Mouse (Mus musculus): Measurements from ENCODE around the gene Parn. TPM values are rescaled to one million over a fixed set of nuclear protein-coding genes. Genes with fewer than 3 reads are reported as not detected.

Parn gene
- polyA plus RNA-seq, 1 experiment from 2014 or later: 40.5 TPM

DNA sequence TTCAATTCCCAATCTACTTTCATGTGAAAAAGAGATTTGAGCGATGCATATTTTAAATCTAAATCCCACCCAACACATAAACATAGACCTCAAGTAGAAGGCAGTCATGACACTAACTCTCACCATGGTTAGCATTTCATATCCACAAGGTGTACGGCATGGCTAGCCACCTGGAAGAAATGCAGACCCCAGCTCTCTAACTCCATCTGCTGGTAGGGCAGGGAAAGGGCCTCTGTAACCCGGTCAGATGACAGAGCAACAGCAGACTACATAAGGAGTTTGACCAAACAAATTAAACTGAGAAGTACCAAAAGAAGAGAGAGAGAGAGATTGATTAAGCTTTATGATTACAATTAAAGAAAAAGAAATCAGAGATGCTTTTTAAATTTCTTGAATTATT lies 87.2 kb downstream of the Parn start:
- WGBS: 91% methylated on average over 3 of the region's 3 CpGs
- ATAC-seq (ENCODE audit: low FRiP score, low read depth): no peak
- H3K36me3 ChIP-seq: 0 out of 2 replicates have a peak, but pooled peaks cover 4% of the 10 kb centered on the region
- H3K4me2 ChIP-seq (replicated peaks): no peak overlapping the region
- no peak overlapping the region for H3K9ac ChIP-seq (replicated peaks)
- no peak overlapping the region for H3K27ac ChIP-seq (replicated peaks)
- no peaks in the 10 kb centered on the region for H3K4me1 ChIP-seq
- no peak overlapping the region for H3K4me3 ChIP-seq
- H3K9me3 ChIP-seq: no peaks in the 10 kb centered on the region
- no peaks in the 10 kb centered on the region for H3K27me3 ChIP-seq

DNA sequence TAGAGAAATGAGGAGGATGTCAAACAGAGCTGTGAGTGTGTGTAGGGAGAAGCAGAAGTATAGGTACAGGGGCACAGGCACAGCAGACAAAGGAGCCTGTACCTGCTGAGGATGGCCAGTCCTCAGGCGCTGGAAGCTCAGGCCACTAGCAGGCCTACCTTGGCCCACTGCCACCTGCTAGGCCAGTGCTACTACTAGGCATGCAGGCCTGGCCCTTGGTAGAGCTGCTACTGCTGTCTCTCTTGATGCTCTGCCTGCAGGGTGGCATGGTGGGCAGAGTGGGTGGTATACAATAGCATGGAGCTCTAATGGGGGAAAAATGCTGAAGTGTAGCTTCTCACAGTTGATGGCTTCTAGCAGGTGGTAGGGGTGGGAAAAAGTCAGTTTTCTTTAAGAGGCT lies 88.0 kb downstream of the Parn start:
- no peak overlapping the region for H3K27ac ChIP-seq (replicated peaks)

DNA sequence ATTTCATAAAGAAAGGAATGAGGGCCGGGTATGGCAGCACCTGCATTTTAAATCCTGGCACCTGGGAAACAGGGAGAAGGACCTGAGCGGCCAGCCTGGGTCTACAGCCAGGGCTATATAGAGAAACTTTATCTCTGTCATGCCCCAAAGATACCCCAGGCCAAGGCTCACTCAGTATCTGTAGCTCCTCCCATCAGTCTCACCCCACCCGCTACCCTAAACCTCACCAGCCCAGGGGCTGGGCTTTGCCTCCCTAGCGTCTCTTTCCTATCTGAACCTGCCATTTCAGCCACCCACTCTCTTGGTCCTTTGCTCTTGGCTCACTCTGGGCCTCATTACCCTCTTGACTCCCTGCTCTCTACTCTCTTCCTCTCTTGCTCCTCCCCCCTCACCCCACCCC lies 92.7 kb downstream of the Parn start:
- 84% methylated on average over 4 of the region's 4 CpGs for WGBS
- no peak overlapping the region for H3K27ac ChIP-seq (replicated peaks)
- H3K36me3 ChIP-seq: 0 out of 2 replicates have a peak, but pooled peaks cover 4% of the 10 kb centered on the region
- ATAC-seq (ENCODE audit: low FRiP score, low read depth): no peak
- no peaks in the 10 kb centered on the region for H3K27me3 ChIP-seq
- H3K4me2 ChIP-seq (replicated peaks): no peak overlapping the region
- no peaks in the 10 kb centered on the region for H3K4me1 ChIP-seq
- no peak overlapping the region for H3K4me3 ChIP-seq
- H3K9ac ChIP-seq (replicated peaks): no peak overlapping the region
- no peaks in the 10 kb centered on the region for H3K9me3 ChIP-seq

More for the DNA sequence above, 88.0 kb downstream of the Parn start:
- H3K36me3 ChIP-seq: 0 out of 2 replicates have a peak, but pooled peaks cover 4% of the 10 kb centered on the region
- H3K4me3 ChIP-seq: no peak overlapping the region
- H3K9ac ChIP-seq (replicated peaks): no peak overlapping the region
- no peak overlapping the region for H3K4me2 ChIP-seq (replicated peaks)
- no peaks in the 10 kb centered on the region for H3K9me3 ChIP-seq
- no peak for ATAC-seq (ENCODE audit: low FRiP score, low read depth)
- WGBS: 63% methylated on average over 1 of the region's 1 CpGs
- no peaks in the 10 kb centered on the region for H3K27me3 ChIP-seq
- H3K4me1 ChIP-seq: no peaks in the 10 kb centered on the region

DNA sequence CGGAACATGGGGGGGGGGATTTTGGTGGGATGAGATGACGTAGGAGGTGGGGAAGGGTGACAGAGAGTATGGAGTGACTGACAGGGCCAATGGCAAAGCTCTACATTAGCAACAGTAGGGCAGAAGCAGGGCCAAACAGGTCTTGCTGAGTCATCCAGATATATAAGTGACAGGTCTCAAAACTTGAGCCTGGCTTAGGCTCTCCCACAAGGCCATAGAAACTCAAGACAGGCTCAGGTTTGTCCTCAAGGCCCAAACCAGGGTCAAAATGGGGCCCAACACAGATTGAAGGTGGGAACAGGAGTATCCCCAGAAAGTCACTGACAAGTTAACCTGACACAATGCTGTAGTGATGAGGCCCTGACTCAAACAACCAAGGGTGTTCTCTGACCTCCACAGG lies 99.7 kb downstream of the Parn start:
- Histone ChIP-seq H3K36me3 (peaks cover 5% of the 10 kb centered on the region; the same call in 1 of the 2 replicates), H3K9me3 (no peaks in the 10 kb centered on the region), H3K4me2 (replicated peaks) (no peak overlapping the region), H3K9ac (replicated peaks) (no peak overlapping the region), H3K4me3 (no peak overlapping the region), H3K4me1 (no peaks in the 10 kb centered on the region), H3K27me3 (no peaks in the 10 kb centered on the region), H3K27ac (replicated peaks) (no peak overlapping the region)
- WGBS: 94% methylated on average over 2 of the region's 2 CpGs
- ATAC-seq (ENCODE audit: low FRiP score, low read depth): no peak

DNA sequence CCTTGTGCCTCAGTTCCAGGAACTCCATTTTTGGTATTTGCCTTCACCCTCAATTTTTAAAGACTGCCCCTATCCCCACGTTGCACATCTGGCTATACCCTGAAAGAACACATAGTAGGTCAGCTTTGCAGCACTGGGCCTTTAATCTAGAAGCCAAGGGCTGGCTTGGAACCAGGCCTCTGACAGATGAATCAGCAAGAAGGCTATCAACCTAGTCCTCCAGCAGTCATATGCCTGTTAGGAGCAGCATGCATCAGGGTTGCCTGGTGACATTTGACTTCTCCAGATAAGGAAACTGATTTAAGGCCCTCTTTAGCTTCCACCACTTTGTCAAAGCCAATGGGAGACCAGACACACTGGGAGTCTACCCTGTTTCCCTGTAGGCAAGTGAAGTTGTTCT lies 100.4 kb downstream of the Parn start:
- H3K4me2 ChIP-seq (replicated peaks): no peak overlapping the region
- no peak overlapping the region for H3K27ac ChIP-seq (replicated peaks)
- H3K27me3 ChIP-seq: no peaks in the 10 kb centered on the region
- no peaks in the 10 kb centered on the region for H3K4me1 ChIP-seq
- peaks cover 5% of the 10 kb centered on the region; the same call in 1 of the 2 replicates for H3K36me3 ChIP-seq
- ATAC-seq (ENCODE audit: low FRiP score, low read depth): no peak
- no peak overlapping the region for H3K9ac ChIP-seq (replicated peaks)
- 91% methylated on average over 1 of the region's 1 CpGs for WGBS
- no peak overlapping the region for H3K4me3 ChIP-seq
- no peaks in the 10 kb centered on the region for H3K9me3 ChIP-seq

DNA sequence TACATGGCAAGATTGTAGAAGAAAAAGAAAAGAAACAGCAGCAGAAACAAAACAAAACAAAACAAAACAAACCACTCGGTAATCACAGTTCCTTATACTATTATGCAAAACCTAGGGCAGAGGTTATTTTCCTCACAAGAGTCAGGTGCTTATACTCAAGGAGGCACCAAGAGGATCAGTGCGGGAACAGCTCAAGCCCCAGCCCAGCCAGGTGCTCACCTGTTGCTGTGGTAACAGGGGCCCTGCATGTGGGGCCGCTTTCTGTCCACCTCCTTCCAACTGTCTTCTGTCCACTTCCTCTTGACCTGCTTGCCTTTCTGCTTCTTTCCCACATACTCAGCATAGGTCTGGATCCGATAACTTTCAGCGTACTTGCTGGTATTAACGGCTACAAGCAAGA lies 101.6 kb downstream of the Parn start:
- no peaks in the 10 kb centered on the region for H3K9me3 ChIP-seq
- H3K27ac ChIP-seq (replicated peaks): no peak overlapping the region
- no peak overlapping the region for H3K4me2 ChIP-seq (replicated peaks)
- peaks cover 5% of the 10 kb centered on the region; the same call in 1 of the 2 replicates for H3K36me3 ChIP-seq
- no peak overlapping the region for H3K9ac ChIP-seq (replicated peaks)
- H3K4me3 ChIP-seq: no peak overlapping the region
- H3K27me3 ChIP-seq: no peaks in the 10 kb centered on the region
- H3K4me1 ChIP-seq: no peaks in the 10 kb centered on the region
- ATAC-seq (ENCODE audit: low FRiP score, low read depth): no peak
- 89% methylated on average over 6 of the region's 6 CpGs for WGBS

DNA sequence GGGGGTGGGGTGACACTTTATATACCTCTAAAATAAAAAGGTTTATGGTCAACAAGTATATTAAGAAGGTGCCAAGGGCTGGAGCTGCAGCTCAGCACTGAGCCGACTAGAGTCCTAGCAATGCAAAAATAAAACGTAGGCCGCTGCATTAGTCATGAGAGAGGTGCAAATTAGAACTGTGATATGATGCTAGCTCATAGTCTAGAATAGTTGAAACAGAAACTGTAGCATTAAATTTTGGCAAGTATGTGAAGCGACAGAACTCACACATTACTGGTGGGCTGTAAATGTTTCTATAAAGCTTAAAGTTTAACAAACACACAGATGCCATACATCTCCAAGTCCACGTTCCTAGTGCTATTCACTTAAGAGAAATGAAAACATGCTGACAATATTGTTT lies 102.7 kb downstream of the Parn start:
- no peak for ATAC-seq (ENCODE audit: low FRiP score, low read depth)
- no peaks in the 10 kb centered on the region for H3K9me3 ChIP-seq
- H3K9ac ChIP-seq (replicated peaks): no peak overlapping the region
- no peak overlapping the region for H3K27ac ChIP-seq (replicated peaks)
- no peaks in the 10 kb centered on the region for H3K4me1 ChIP-seq
- peaks cover 5% of the 10 kb centered on the region; the same call in 1 of the 2 replicates for H3K36me3 ChIP-seq
- H3K4me3 ChIP-seq: no peak overlapping the region
- no peak overlapping the region for H3K4me2 ChIP-seq (replicated peaks)
- 94% methylated on average over 5 of the region's 5 CpGs for whole genome bisulfite sequencing
- H3K27me3 ChIP-seq: no peaks in the 10 kb centered on the region

DNA sequence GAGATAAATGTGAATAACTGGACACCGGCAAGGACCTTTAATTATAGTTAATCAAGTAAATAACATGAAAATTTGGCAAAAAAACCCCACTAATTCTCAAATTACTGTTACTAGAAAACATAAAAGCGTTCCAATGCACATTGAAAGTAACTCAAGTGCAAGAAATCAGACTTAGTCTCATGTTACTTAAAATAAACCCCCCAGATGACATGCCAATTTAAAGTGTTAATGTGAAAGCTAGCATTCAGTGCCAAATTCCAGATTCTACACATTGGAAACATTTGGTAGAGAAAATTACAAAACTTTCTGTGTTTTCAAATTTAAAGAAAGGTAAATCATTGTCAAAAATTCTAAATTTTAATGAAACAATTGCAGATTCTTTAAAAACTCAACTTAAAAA lies 110.2 kb downstream of the Parn start:
- ATAC-seq (ENCODE audit: low FRiP score, low read depth): no peak
- Histone ChIP-seq H3K9ac (replicated peaks) (no peak overlapping the region), H3K4me2 (replicated peaks) (no peak overlapping the region), H3K36me3 (no peaks in the 10 kb centered on the region; the same call in 1 of the 2 replicates), H3K4me3 (no peak overlapping the region), H3K9me3 (no peaks in the 10 kb centered on the region), H3K4me1 (no peaks in the 10 kb centered on the region), H3K27ac (replicated peaks) (no peak overlapping the region), H3K27me3 (no peaks in the 10 kb centered on the region)
- 87% methylated on average over 2 of the region's 2 CpGs for WGBS

DNA sequence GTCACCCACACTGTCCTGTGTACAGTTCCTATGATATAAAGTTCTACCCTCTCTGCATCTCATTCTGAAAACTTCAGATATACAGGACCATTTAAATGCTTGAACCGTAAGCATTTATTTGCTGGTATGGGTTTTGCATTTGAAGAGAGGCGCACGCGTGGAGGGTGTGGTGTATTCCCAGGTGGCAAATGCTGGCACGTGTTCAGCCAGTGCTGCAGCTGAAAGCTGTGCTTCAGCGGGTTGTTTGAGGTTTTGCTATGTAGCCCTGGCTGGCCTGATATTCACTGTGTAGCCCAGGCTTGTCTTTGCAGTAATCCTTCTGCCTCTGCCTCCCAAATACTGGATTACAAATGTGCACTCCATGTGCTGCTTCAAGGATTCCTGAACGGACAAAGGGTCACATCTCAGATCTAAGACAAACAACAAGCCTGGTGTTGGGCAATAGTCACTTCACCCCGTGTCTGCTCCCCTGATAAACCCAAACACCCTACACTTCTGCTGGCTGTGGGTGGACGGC lies 111.0 kb downstream of the Parn start:
- Histone ChIP-seq H3K4me1 (no peaks in the 10 kb centered on the region), H3K4me3 (no peak overlapping the region), H3K4me2 (replicated peaks) (no peak overlapping the region), H3K9me3 (no peaks in the 10 kb centered on the region), H3K27me3 (no peaks in the 10 kb centered on the region), H3K27ac (replicated peaks) (no peak overlapping the region), H3K36me3 (no peaks in the 10 kb centered on the region; the same call in 1 of the 2 replicates), H3K9ac (replicated peaks) (no peak overlapping the region)
- ATAC-seq (ENCODE audit: low FRiP score, low read depth): no peak
- WGBS: 89% methylated on average over 9 of the region's 9 CpGs

DNA sequence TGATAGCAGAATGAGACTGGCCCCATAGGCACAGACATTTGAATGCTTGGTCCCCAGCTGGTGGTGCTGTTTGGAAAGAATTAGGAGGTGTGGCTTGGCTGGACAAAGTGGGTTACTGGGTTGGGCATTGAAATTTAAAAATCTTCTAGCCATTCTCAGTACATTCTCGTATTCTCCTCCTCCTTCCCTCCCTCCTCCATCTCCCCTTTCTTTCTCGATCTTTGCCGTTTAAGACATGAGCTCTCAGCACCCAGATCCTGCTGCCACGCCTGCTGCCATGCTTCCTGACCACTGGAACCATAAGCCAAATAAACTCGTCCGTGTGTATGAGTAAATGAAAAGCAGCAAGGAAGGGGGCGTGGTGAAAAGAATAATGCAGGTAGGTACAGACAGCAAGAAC lies 111.5 kb downstream of the Parn start:
- H3K4me1 ChIP-seq: no peaks in the 10 kb centered on the region
- H3K27ac ChIP-seq (replicated peaks): no peak overlapping the region
- H3K4me2 ChIP-seq (replicated peaks): no peak overlapping the region
- WGBS: 93% methylated on average over 7 of the region's 7 CpGs
- H3K9ac ChIP-seq (replicated peaks): no peak overlapping the region
- no peaks in the 10 kb centered on the region; the same call in 1 of the 2 replicates for H3K36me3 ChIP-seq
- no peaks in the 10 kb centered on the region for H3K9me3 ChIP-seq
- no peaks in the 10 kb centered on the region for H3K27me3 ChIP-seq
- no peak for ATAC-seq (ENCODE audit: low FRiP score, low read depth)
- H3K4me3 ChIP-seq: no peak overlapping the region

DNA sequence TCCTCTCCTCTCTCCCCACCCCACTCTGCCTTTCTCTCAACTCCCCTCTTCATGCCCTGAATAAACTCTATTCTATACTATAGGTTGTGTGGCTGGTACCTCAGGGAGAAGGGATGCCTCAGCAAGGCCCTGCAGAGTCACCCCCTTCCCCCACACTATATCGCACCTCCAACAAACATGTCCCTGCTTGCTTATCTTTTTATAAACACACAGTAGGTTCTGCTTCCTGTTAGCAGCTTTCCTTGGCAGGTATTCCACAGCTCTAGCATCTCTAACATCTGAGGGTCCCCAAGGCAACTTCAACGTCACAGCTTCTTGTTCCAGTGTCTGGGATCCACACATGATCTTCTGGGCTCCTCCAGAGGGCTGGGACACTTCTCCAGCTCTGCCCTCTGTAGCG lies 117.3 kb downstream of the Parn start:
- Histone ChIP-seq H3K36me3 (peaks cover 18% of the 10 kb centered on the region), H3K27ac (replicated peaks) (no peak overlapping the region), H3K9ac (replicated peaks) (no peak overlapping the region), H3K4me3 (no peak overlapping the region), H3K27me3 (no peaks in the 10 kb centered on the region), H3K4me2 (replicated peaks) (no peak overlapping the region), H3K4me1 (no peaks in the 10 kb centered on the region), H3K9me3 (peaks cover 15% of the 10 kb centered on the region; the same call in 1 of the 2 replicates)
- 93% methylated on average over 3 of the region's 3 CpGs for WGBS
- ATAC-seq (ENCODE audit: low FRiP score, low read depth): no peak

DNA sequence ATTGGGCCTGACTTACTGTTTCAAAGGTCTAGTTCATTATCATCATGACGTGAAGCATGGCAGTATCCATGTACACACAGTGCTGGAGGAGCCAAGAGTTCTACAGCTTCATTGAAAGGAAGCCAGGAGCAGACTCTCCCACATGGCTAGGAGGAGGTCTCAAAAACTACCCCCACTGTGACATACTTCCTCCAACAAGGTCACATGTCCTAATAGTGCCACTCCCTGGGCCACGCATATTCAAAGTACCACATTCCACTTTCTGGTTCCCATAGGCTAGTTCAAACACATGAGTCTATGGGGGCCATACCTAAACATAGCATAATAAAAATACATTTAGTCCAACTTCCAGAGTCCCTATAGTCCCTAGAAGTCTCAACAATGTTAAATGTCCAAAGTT lies 118.0 kb downstream of the Parn start:
- Histone ChIP-seq H3K36me3 (peaks cover 25% of the 10 kb centered on the region), H3K27me3 (no peaks in the 10 kb centered on the region), H3K27ac (replicated peaks) (no peak overlapping the region), H3K4me3 (no peak overlapping the region), H3K4me1 (no peaks in the 10 kb centered on the region), H3K4me2 (replicated peaks) (no peak overlapping the region), H3K9me3 (peaks cover 19% of the 10 kb centered on the region), H3K9ac (replicated peaks) (no peak overlapping the region)
- 94% methylated on average over 2 of the region's 2 CpGs for WGBS
- no peak for ATAC-seq (ENCODE audit: low FRiP score, low read depth)

DNA sequence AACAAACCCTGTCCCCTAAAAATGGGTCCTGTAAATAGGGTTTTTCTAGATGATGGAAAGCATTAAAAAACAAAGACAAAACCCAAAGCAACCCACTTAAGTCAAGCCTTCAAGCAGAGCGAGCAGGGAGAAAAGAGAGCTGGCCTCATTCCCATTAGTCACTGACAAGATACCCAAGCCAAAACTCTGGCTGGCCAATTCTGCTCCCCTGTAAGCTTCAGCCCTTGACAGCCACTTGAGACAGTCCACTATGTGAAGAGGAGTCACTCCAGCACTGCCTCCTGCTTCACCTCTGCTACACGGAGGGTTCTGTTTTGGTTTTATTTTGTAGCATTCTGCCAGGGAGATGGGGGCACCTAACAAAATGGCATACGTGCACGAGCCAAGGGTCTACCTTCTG lies 126.2 kb downstream of the Parn start:
- peaks cover 23% of the 10 kb centered on the region for H3K36me3 ChIP-seq
- H3K9ac ChIP-seq (replicated peaks): no peak overlapping the region
- no peak overlapping the region for H3K4me2 ChIP-seq (replicated peaks)
- H3K27ac ChIP-seq (replicated peaks): no peak overlapping the region
- no peak overlapping the region for H3K4me3 ChIP-seq
- peaks cover 18% of the 10 kb centered on the region for H3K9me3 ChIP-seq
- H3K27me3 ChIP-seq: no peaks in the 10 kb centered on the region
- 78% methylated on average over 4 of the region's 4 CpGs for WGBS
- ATAC-seq (ENCODE audit: low FRiP score, low read depth): no peak
- peaks cover 8% of the 10 kb centered on the region; the same call in 1 of the 2 replicates for H3K4me1 ChIP-seq

All from midbrain, embryonic 12.5 days (tissue).